Mouse (Mus musculus) testis, adult 2 months (tissue): Measurements from ENCODE around the gene Arrdc1. TPM values are rescaled to one million over a fixed set of nuclear protein-coding genes. Genes with fewer than 3 reads are reported as not detected.

ENCODE experiments used
- H3K27ac ChIP-seq: fragments of 200-500 bp; 2 replicates; pipeline ENCODE4 v1.5.1; 2012; ENCODE audit warnings: low read depth, low read length; ENCODE audit not compliant: control insufficient read depth, insufficient read depth
- H3K27me3 ChIP-seq: fragments of 200-500 bp; 2 replicates; pipeline ENCODE4 v1.6.1; 2012; ENCODE audit warnings: mild to moderate bottlenecking, low read length, moderate library complexity; ENCODE audit not compliant: control insufficient read depth, insufficient read depth
- H3K36me3 ChIP-seq: fragments of 200-500 bp; 2 replicates; pipeline ENCODE4 v1.6.1; 2012; ENCODE audit warnings: mild to moderate bottlenecking, low read length; ENCODE audit not compliant: control insufficient read depth, insufficient read depth
- H3K4me1 ChIP-seq: fragments of 200-500 bp; 2 replicates; pipeline ENCODE4 v1.6.1; 2012; ENCODE audit warnings: low read length; ENCODE audit not compliant: control insufficient read depth, insufficient read depth
- H3K4me3 ChIP-seq: fragments of 200-500 bp; 2 replicates; pipeline ENCODE4 v1.5.1; 2012; ENCODE audit warnings: low read depth, mild to moderate bottlenecking, low read length, moderate library complexity, mixed read lengths; ENCODE audit not compliant: control insufficient read depth
- CTCF ChIP-seq: fragments of 200-500 bp; IDR thresholded peaks from 2 replicates; pipeline ENCODE4 v1.5.1; 2012; ENCODE audit warnings: low read depth, mild to moderate bottlenecking, inconsistent platforms, low read length, moderate library complexity; ENCODE audit not compliant: control insufficient read depth, insufficient read depth, insufficient replicate concordance
- POLR2A ChIP-seq: fragments of 200-500 bp; IDR thresholded peaks from 2 replicates; pipeline ENCODE4 v1.6.1; 2012; ENCODE audit warnings: low read depth, mild to moderate bottlenecking, inconsistent platforms, low read length, moderate library complexity; ENCODE audit not compliant: control insufficient read depth
- polyA plus RNA-seq: library from polyadenylated mRNA; depleted of rRNA; stranded (reverse); fragments of >200 nt; gene quantifications from 2 replicates; pipeline ENCODE4 v1.2.3, GENCODE M21; 2012

The Arrdc1 gene
- polyA plus RNA-seq, 1 experiment, result 13.8 TPM

- H3K27me3 ChIP-seq, result no peaks in the 10 kb centered on the region
- peaks cover 9% of the 10 kb centered on the region for H3K4me1 ChIP-seq
- no peaks in the 10 kb centered on the region for H3K36me3 ChIP-seq
- TF ChIP-seq CTCF (no peak), POLR2A (no peak)
- H3K4me3 ChIP-seq, result no peak overlapping the region
- H3K27ac ChIP-seq, result no peak overlapping the region
Observed at GRCm38 (mm10) chr2:24929593-24929992, 5.5 kb downstream of the Arrdc1 start.

GRCm38 (mm10) chr2:24929119-24929518 lies 5.9 kb downstream of the Arrdc1 start:
- Histone ChIP-seq H3K4me1 (peaks cover 4% of the 10 kb centered on the region), H3K27ac (no peak overlapping the region), H3K36me3 (no peaks in the 10 kb centered on the region), H3K27me3 (no peaks in the 10 kb centered on the region), H3K4me3 (no peak overlapping the region)
- TF ChIP-seq CTCF, result no peak
- no peak for TF ChIP-seq POLR2A

GRCm38 (mm10) chr2:24927810-24928479 lies 7.1 kb downstream of the Arrdc1 start:
- H3K27ac ChIP-seq, result no peak overlapping the region
- H3K27me3 ChIP-seq, result no peaks in the 10 kb centered on the region
- H3K4me3 ChIP-seq, result no peak overlapping the region
- TF ChIP-seq POLR2A, result no peak
- no peak for TF ChIP-seq CTCF
- no peaks in the 10 kb centered on the region for H3K4me1 ChIP-seq
- H3K36me3 ChIP-seq, result no peaks in the 10 kb centered on the region

GRCm38 (mm10) chr2:24926965-24927358 lies 8.1 kb downstream of the Arrdc1 start:
- TF ChIP-seq POLR2A (no peak), CTCF (no peak)
- no peaks in the 10 kb centered on the region for H3K27me3 ChIP-seq
- no peak overlapping the region for H3K27ac ChIP-seq
- H3K36me3 ChIP-seq, result no peaks in the 10 kb centered on the region
- no peak overlapping the region for H3K4me3 ChIP-seq
- H3K4me1 ChIP-seq, result no peaks in the 10 kb centered on the region

- no peaks in the 10 kb centered on the region for H3K36me3 ChIP-seq
- H3K4me3 ChIP-seq, result no peak overlapping the region
- no peaks in the 10 kb centered on the region for H3K4me1 ChIP-seq
- H3K27ac ChIP-seq, result no peak overlapping the region
- H3K27me3 ChIP-seq, result no peaks in the 10 kb centered on the region
- no peak for TF ChIP-seq POLR2A
- TF ChIP-seq CTCF, result no peak
Observed at GRCm38 (mm10) chr2:24926345-24926964, 8.6 kb downstream of the Arrdc1 start.

- Histone ChIP-seq H3K27ac (no peak overlapping the region), H3K36me3 (no peaks in the 10 kb centered on the region), H3K27me3 (no peaks in the 10 kb centered on the region), H3K4me1 (no peaks in the 10 kb centered on the region), H3K4me3 (no peak overlapping the region)
- no peak for TF ChIP-seq CTCF
- TF ChIP-seq POLR2A, result no peak
Observed at GRCm38 (mm10) chr2:24925284-24925683, 9.8 kb downstream of the Arrdc1 start.

GRCm38 (mm10) chr2:24923561-24923960 lies 11.5 kb downstream of the Arrdc1 start:
- Histone ChIP-seq H3K36me3 (no peaks in the 10 kb centered on the region), H3K27me3 (no peaks in the 10 kb centered on the region), H3K27ac (no peak overlapping the region), H3K4me1 (peaks cover 3% of the 10 kb centered on the region; the same call in 1 of the 2 replicates), H3K4me3 (no peak overlapping the region)
- no peak for TF ChIP-seq POLR2A
- no peak for TF ChIP-seq CTCF
